Mouse (Mus musculus) heart, postnatal 0 days (tissue): ENCODE results near the gene Atp6v1fnb. TPM values are rescaled to one million over a fixed set of nuclear protein-coding genes. Genes with fewer than 3 reads are reported as not detected.

ENCODE experiments used
- ATAC-seq: fragments of 200-750 bp; cut with Nextera tagmentation; 2 replicates; pipeline ENCODE4 v1.8.0; 2017; ENCODE audit warnings: low read depth, moderate number of reproducible peaks, moderate library complexity; ENCODE audit not compliant: insufficient read depth
- DNase-seq: peaks from one replicate; pipeline ENCODE4 v3.0.0-alpha.2; 2016; ENCODE audit warnings: low spot score
- H3K27ac ChIP-seq: fragments of 300-500 bp; sonication (generic); 2 replicates; pipeline ENCODE4 v1.5.1; 2014; ENCODE audit warnings: low read depth, mild to moderate bottlenecking
- H3K27me3 ChIP-seq: fragments of 300-500 bp; sonication (generic); 2 replicates; pipeline ENCODE4 v1.6.1; 2014; ENCODE audit warnings: low read length, mixed read lengths; ENCODE audit not compliant: control insufficient read depth, insufficient read depth
- H3K36me3 ChIP-seq: fragments of 300-500 bp; sonication (generic); replicated peaks from 2 replicates; pipeline ENCODE4 v1.6.1; 2014; ENCODE audit warnings: low read length, mixed read lengths; ENCODE audit not compliant: control insufficient read depth, insufficient read depth
- H3K4me1 ChIP-seq: fragments of 300-500 bp; sonication (generic); 2 replicates; pipeline ENCODE4 v1.6.1; 2014; ENCODE audit warnings: antibody characterized with exemption; ENCODE audit not compliant: control insufficient read depth, insufficient read depth
- H3K4me2 ChIP-seq: fragments of 300-500 bp; sonication (generic); 2 replicates; pipeline ENCODE4 v1.6.1; 2014; ENCODE audit warnings: low read depth, mild to moderate bottlenecking, low read length, moderate library complexity
- H3K4me3 ChIP-seq: fragments of 300-500 bp; sonication (generic); 2 replicates; pipeline ENCODE4 v1.5.1; 2014; ENCODE audit warnings: low read depth, low read length
- H3K9ac ChIP-seq: fragments of 300-500 bp; sonication (generic); replicated peaks from 2 replicates; pipeline ENCODE4 v1.6.1; 2014; ENCODE audit warnings: low read depth, low read length, mixed read lengths
- H3K9me3 ChIP-seq: fragments of 300-500 bp; sonication (generic); replicated peaks from 2 replicates; pipeline ENCODE4 v1.6.1; 2016; ENCODE audit warnings: low read length; ENCODE audit not compliant: control insufficient read depth
- CTCF ChIP-seq: IDR thresholded peaks from 2 replicates; pipeline ENCODE4 v1.5.1; 2016; ENCODE audit warnings: antibody characterized with exemption, control low read depth, low read depth
- EP300 ChIP-seq: IDR thresholded peaks from 2 replicates; pipeline ENCODE4 v1.6.1; 2016; ENCODE audit warnings: antibody characterized with exemption, low read depth
- WGBS: fragments of 180-500 bp; shearing (Covaris S2); extraction: QIAGEN DNeasy Blood & Tissue Kit; methylation state at CpG from one replicate; pipeline ENCODE4 v1.1.7; 2014; 5-methylcytosine and 5-hydroxymethylcytosine counted together
- polyA plus RNA-seq: library from polyadenylated mRNA; unstranded; fragments of >200 nt; fragmentation: Nextera tagmentation; extraction: Ambion mirVana; gene quantifications from 2 replicates; pipeline ENCODE4 v1.2.1, GENCODE M21; 2015
- total RNA-seq: library from RNA; depleted of rRNA; stranded (reverse); fragments of >200 nt; gene quantifications from 2 replicates; pipeline ENCODE4 v1.2.3, GENCODE M21; 2014; ENCODE audit warnings: low replicate concordance

The Atp6v1fnb gene
- total and polyA plus RNA-seq, 2 experiments from 2014 or later, result not detected

DNA sequence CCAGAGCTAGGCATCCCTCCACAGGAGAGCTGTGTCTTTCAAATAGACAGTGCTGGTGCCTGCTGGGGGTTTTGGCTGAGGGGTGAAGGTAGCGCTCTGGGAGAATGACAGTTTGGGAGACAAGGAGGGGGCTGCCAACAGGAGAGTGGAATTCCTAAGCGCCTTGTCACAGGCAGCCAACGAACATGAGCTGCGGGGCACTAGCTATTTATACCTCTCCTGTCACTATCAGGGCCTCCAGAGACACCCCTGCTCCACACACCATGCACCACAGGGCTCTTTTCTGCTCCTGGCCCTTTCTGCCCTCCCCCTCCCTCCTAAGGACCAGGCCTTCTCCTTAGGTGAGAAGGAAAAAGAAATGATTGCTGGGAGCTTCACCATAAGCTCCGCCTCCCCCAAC lies 39.8 kb upstream of the Atp6v1fnb start:
- Histone ChIP-seq H3K9ac (no peak overlapping the region), H3K9me3 (no peaks in the 10 kb centered on the region), H3K4me1 (peaks cover 27% of the 10 kb centered on the region), H3K36me3 (no peaks in the 10 kb centered on the region), H3K27ac (peak overlapping the region; percentile 96), H3K27me3 (no peaks in the 10 kb centered on the region), H3K4me3 (no peak overlapping the region), H3K4me2 (0 out of 2 replicates have a peak overlapping the region, but pooled peaks have one; percentile 4)
- ATAC-seq (peak; percentile 68), DNase-seq (peak; percentile 94)
- WGBS, result 24% methylated on average over 5 of the region's 5 CpGs
- no peak for TF ChIP-seq CTCF
- TF ChIP-seq EP300, result 0 out of 2 replicates have a peak, but pooled peaks have one; percentile 1

DNA sequence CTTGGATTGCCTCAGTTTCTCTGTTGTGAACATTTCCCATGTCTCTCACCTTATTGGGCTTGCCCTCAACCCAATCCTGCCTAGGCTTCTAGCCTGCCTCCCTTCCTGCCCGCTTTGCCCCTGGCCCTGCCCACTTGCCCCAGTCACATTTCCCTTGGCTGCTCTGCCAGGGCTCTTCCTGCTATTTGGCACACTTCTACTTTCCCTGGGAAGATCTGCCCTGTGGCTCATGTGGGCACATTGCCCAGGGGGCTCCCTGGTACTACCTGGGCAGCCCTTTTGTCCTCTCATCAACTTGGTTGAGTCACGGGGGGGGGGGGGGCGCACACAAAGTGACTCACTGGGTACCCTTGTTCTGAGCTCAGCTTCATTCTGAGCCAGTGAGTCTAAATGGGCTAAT lies 39.1 kb upstream of the Atp6v1fnb start:
- peaks cover 32% of the 10 kb centered on the region for H3K4me1 ChIP-seq
- no peaks in the 10 kb centered on the region for H3K9me3 ChIP-seq
- H3K4me3 ChIP-seq, result no peak overlapping the region
- H3K4me2 ChIP-seq, result no peak overlapping the region
- peak overlapping the region; percentile 96 for H3K27ac ChIP-seq
- no peak overlapping the region for H3K9ac ChIP-seq
- H3K27me3 ChIP-seq, result no peaks in the 10 kb centered on the region
- 24% methylated on average over 3 of the region's 3 CpGs for WGBS
- DNase-seq (peak; percentile 51), ATAC-seq (no peak)
- TF ChIP-seq CTCF (no peak), EP300 (no peak)
- 0 out of 2 replicates have a peak, but pooled peaks cover 3% of the 10 kb centered on the region for H3K36me3 ChIP-seq

DNA sequence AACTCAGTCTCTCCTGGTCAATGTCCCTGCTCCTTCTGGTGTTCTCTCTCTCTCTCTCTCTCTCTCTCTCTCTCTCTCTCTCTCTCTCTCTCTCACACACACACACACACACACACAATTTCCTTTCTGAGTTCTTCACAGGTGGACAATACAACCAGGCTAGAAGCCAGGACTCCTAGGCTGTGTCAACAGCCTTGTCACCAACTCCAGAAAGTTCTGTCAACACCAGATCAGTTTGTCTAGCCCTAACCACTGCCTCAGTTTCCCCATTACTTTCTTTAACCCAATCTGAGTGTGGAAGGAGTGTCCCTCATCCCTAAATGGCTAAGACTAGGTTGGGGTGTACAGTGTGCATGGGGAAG lies 38.6 kb upstream of the Atp6v1fnb start:
- H3K27ac ChIP-seq, result peak overlapping the region; percentile 96
- peak overlapping the region; percentile 79 for H3K4me2 ChIP-seq

DNA sequence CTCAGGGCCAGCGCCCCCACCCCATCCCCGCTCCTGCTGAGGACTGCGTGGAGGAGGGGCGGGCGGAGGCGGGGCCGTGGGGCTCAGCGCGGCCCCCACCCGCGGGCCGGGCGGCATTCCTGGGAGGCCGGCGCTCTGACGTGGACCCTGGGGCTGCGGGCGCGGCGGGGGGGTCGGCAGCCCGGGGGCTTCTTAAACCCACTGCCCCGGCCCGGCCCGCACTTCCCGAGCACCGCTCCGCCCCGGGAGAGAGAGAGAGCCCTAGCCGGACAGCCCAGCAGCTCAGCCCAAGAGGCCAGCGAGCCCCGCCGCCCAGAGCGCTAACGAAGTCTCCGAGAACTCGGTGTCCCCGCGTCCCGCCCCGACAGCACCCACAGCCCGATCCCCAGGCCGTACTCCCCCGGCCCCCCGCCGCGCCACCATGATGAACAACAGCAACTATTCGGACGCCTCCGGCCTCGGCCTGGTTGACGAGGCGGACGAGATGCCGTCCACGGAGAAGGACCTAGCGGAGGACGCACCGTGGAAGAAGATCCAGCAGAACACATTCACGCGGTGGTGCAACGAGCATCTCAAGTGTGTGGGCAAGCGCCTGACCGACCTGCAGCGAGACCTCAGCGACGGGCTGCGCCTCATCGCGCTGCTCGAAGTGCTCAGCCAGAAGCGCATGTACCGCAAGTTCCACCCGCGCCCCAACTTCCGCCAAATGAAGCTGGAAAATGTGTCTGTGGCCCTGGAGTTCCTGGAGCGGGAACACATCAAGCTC lies 38.0 kb upstream of the Atp6v1fnb start, which contains the start of gene Flnc:
TSS of gene Flnc (plus strand) at position 219 of the 766 bp plus-strand sequence.
- Histone ChIP-seq H3K4me1 (peaks cover 34% of the 10 kb centered on the region), H3K4me2 (peak within 1 kb of the TSS; percentile 79), H3K27ac (peak within 1 kb of the TSS; percentile 96), H3K9ac (peak within 1 kb of the TSS; percentile 82), H3K9me3 (no peaks in the 10 kb centered on the region), H3K36me3 (peaks cover 8% of the 10 kb centered on the region; the same call in 1 of the 2 replicates), H3K4me3 (peak within 1 kb of the TSS; percentile 72), H3K27me3 (no peaks in the 10 kb centered on the region)
- DNase-seq (peak; percentile 76), ATAC-seq (peak; percentile 39)
- WGBS, result under 1% methylated on average over 61 of the region's 77 CpGs
- TF ChIP-seq EP300, result no peak

More for the DNA sequence above, 38.6 kb upstream of the Atp6v1fnb start:
- H3K4me1 ChIP-seq, result peaks cover 34% of the 10 kb centered on the region
- peak overlapping the region; percentile 72 for H3K4me3 ChIP-seq
- 0 out of 2 replicates have a peak, but pooled peaks cover 3% of the 10 kb centered on the region for H3K36me3 ChIP-seq
- peak; percentile 27 for DNase-seq
- no peaks in the 10 kb centered on the region for H3K27me3 ChIP-seq
- TF ChIP-seq CTCF (no peak), EP300 (no peak)
- peak overlapping the region; percentile 82 for H3K9ac ChIP-seq
- H3K9me3 ChIP-seq, result no peaks in the 10 kb centered on the region
- ATAC-seq, result no peak

DNA sequence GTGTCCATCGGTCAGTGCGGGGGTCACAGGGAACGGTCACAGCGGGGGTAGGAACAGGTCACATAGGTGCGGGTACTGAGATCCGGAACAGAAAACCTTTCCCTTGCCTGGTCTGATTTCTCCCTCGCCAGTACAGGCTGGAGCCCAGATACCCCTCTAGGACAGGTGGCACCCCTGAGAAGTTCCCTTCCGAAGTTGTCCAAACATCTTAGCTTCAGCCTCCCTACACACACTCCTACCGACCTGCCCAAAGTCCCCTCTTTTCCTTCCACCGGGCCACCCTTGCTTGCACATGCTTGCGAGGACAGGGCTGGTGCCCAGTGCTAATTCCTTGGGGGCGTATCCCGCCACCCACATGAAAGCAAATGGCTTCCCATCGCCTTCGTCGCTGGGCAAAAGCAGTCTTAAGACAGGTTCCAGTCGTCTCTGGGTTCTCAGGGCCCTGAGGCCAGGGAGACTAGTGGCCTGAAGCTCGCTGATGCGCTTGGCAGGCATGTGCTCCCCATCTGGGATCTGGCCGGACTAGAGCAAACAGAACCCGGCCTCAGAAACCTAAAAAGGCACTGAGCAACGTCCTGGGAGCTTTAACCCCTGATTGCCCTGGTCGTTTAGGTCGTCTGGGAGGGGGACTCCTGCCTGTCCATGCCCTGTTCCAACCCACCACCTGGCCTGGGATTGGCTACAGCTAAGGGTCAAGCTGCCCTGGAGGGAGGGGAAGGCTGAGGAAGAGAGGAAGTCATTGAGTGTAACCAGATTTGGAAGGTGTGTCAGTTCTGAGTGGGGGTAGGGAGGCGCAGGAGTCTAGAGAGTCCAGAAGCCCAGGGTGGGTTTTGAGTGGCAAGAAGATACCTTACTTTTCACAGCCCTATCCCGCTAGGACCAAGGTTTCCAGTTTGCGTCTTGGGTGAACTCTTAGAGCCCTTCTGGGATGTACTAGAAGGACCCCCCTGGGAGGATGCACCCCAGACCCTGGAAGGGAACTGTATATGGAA lies 37.1 kb upstream of the Atp6v1fnb start:
- Histone ChIP-seq H3K36me3 (peaks cover 17% of the 10 kb centered on the region), H3K4me1 (peaks cover 34% of the 10 kb centered on the region), H3K27ac (peak overlapping the region; percentile 96), H3K4me2 (peak overlapping the region; percentile 79), H3K27me3 (no peaks in the 10 kb centered on the region), H3K9ac (peak overlapping the region; percentile 82), H3K9me3 (no peaks in the 10 kb centered on the region), H3K4me3 (peak overlapping the region; percentile 72)
- TF ChIP-seq CTCF, result no peak
- no peak for TF ChIP-seq EP300
- WGBS, result 2% methylated on average over 25 of the region's 27 CpGs
- peak; percentile 21 for ATAC-seq
- peak; percentile 87 for DNase-seq
